Mouse (Mus musculus): ENCODE data around the gene Ptprk.

Ptprk gene

DNA sequence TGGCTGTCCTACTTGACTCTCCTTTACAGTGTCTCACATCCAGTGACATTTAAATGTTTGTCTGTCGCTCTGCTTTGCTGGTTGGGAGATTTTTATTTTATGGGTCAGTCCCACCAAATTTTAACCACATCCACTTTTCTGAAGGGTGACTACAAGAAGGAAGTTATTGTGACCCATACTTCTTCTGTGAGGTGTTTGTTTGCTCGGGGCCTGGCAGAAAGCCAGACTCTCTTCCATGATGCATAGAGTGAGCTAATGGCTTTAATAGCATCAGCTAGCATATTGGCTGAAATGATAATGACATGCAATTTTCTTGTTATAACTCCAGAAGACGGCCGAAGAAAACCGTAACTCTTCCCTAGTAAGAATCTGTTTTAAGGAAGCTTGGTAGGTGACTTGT, 119.0 kb downstream of the Ptprk start:
- DNase-seq, result no peak

DNA sequence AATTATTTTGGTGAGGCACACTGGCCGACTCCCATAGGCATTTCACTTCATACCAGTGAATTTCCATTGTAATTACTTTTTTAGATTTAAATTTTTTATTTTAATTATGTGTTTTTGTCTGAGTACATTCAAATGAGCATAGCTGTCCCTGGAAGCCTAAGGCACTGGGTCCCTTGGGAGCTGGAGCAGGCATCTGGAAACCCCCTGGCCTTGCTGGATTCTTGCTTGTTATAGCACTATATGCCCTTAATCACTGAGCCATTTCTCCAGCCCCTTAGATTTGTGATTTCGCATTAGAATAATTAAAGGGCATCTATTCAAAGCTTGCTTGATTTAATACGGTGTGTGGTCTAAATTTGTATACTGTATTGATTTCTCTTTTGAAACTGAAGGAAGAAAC, 126.0 kb downstream of the Ptprk start:
- DNase-seq, result no peak

DNA sequence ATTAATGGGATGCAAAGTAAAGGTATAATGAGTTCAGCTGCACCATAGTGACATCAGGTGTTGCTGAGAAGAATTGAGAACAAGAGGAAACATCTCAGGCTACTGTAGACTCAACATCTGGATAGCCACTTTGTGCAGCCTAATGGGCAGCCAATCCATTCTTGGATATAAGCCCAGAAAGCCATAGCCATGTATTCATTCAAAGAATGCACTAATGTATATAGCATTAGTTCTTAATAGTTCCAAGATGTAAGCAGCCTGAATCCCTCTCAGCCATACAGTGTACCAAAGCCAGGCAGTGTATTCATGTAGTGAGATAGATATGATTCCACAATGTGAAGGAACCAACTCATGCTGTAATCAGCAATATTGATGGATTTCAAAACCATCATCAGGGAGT, 134.8 kb downstream of the Ptprk start:
- DNase-seq, result no peak

DNA sequence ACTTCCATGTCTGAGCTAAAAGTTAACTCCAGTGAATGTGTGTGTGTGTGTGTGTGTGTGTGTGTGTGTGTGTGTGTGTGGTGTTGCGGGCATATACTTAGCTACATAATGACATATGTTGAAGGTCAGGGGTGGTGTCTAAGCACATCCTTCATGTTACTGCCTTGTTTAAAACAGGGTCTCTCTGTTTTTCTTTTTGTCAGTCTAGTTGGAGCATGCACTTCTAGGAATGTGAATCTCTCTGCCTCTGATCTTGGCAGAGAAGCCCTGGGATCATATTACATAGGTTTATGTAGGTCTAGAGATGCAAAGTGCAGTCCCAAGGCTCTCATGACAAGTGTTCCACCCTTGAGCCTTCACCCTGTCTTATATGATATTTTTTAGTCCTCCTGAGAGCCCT, 137.5 kb downstream of the Ptprk start:
- DNase-seq, result no peak

GRCm38 (mm10) chr10:28215153-28215552, 140.5 kb downstream of the Ptprk start:
- no peak for DNase-seq

DNA sequence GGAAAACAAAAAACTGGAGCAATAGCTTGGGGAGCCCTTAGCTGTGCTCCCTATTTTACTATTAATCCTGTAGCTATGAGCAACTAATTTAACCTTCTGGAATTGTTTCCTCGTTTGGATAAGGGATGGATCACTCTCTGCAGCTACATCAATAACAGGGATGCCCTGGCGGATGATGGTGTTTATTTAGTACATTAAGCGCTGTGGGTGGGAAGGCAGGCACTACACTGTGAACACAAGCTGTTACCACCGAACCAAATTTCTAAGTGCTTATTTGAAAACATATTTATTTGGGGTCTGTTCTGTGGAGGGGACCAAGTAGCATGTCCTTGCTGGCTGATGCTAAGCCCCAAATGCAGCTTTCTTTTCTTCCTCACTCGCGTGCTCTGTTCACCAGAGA, 149.0 kb downstream of the Ptprk start:
- no peak for DNase-seq

GRCm38 (mm10) chr10:28224376-28224775, 149.8 kb downstream of the Ptprk start:
- no peak for DNase-seq

GRCm38 (mm10) chr10:28225536-28226075, 151.0 kb downstream of the Ptprk start:
- DNase-seq, result no peak

DNA sequence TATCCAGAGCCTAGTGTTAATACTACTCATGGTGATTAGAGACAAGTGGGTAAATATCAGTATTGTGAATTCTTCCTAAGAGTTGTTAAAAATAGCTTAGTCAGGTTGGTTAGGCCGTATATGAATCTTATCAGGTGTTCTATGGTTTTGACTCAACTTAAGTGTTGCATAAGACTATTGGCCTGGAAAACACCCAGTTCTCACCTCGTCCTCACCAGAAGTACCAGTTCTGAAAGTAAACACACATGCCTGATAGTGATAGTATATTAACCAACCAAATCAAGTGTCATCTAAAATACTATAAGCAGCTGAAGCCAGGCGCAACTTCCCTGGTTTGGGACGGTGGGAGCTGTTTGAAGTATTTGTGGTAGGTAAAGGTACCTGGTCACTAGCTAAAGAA, 153.1 kb downstream of the Ptprk start:
- no peak for DNase-seq

- no peak for DNase-seq
Measured at GRCm38 (mm10) chr10:28228208-28228607, 153.6 kb downstream of the Ptprk start.

DNA sequence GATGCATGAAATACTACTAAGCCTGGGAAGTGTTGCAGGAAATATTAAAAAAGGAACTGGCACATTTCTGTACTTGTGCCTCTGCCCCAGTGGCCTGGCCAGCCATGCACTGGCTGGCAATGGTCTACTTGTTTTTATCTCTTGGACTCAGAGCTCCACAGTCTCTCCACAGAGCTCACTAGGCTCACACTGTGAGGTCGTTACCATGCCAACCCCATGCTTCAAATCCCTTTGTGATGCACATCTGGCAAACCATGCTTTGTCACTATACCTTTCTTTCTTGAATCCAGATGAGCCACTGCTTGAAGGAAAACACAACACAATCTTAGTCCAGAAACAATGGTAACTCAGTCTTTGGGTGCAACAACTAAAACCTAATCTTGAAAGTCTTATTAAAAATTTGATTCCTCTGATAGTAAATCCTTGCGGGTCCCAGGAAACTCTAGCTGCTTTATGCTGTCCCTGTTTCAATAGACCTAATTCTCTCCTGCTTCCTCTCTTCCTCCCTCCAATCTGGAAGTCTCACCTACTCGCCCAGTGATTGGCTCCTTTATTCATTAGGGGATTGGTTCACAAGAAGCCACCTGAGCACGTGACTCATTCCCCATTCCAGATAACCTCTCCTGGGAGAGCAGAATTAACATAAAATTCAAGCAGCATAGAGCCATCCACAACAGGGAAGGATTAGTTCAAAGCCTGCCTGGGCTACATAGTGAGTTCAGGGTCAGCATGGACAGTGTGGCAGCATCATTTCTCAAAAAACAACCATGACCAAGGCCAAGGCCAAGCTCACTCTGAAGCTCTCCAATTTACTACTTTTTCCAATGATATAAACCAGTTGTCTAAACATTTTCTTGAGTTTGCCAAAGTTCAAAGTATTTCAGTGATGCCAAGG, 157.9 kb downstream of the Ptprk start:
- DNase-seq, result no peak

GRCm38 (mm10) chr10:28249047-28249446, 174.4 kb downstream of the Ptprk start:
- DNase-seq, result no peak

DNA sequence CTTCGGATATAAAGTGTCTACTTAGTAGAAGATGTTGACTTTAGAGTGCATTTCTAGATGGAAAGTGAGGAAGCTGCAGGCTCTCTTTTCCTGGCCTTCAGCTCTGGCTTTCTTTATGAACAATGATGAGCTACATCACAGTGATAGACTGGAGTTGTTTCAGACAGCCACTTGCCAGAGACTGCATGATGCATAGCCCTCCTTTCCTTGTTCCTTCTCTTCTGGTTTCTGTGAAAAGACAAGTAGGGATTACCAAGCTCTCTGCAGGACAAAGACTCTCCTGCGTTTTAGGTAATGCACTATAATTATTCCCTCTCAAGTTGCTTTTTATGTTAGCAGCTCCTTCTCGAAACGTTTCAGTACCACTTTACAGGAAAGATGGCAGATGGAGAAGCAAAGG, 176.8 kb downstream of the Ptprk start:
- DNase-seq, result no peak

DNA sequence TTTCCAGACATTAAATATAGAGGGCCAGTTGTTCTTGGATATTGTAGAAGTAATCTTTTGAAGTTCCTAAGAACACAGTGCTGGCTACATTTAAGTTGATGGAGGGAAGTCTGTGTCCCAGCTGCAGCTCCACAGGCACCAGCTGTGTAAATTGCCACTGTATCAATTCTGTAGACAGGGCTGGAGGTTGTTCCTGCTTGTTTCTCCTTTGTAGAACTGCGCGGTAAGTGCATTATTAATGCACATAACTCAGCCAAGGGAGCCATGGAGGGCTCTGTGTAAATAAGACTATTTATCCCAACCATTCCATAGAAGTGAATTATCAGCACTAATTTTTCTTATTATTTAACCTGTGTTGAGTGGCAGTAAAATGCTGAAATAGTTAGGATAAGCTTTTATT, 186.0 kb downstream of the Ptprk start:
- DNase-seq, result no peak

DNA sequence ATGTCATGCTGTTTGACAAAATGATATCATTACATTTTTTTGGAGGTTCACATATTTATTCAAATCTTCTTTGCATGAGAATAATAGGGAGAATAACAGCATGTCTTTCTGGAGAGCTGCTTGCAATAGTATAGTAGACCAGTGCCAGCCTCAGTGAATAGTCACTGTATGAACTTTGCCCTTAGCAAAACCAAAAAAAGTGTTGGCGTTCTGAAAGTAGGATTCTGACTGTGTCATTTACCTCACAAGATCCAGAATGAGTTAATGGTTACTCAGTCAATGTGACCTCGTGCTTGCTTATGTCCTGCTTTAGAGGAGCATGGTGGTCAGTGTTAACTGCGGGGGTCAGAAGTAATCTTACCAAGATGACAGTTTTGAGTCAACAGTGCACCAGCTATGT, 187.5 kb downstream of the Ptprk start:
- DNase-seq, result no peak

- no peak for DNase-seq
Measured at GRCm38 (mm10) chr10:28263546-28263945, 188.9 kb downstream of the Ptprk start.

DNA sequence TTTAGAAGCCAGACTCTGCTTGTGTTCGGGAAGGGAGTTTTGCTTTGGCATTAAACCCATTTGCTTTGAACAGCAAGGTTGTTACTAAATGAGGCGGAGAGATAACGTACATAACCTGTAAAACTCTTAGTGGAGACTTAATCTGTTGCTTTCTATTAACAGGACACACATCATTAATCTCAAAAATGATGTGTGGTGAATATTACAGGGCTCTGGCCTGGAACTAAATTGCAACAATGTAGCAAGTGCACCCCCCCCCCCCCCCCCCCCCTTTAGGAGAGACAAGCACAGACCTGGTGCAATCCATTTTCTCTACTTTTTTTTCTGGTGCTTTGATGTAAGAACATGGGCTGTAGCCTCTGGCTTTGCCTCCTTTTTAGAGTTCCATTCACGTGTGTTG, 195.7 kb downstream of the Ptprk start:
- no peak for DNase-seq

GRCm38 (mm10) chr10:28271729-28272606, 197.3 kb downstream of the Ptprk start:
- DNase-seq, result no peak

- no peak for DNase-seq
Measured at GRCm38 (mm10) chr10:28278757-28279156, 204.1 kb downstream of the Ptprk start.

DNA sequence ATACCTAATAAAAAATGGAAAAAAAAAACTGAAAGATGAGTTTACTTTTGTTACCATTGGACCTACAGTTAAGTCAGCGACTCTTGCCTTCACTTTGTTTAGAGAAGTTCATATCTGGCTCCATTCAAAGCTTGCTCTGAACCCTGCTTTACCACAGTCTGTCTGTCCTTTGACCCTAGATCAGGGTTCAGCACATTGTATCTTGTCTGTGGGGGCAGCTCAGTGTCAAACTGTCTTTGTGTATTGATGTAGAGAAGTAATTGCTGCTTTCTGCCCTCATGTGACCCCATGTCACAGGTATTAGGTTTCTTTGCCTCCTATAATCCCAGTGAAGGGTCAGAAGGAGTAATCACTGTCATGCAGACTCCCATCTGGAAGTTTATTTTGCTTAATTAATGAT, 222.9 kb downstream of the Ptprk start:
- no peak for DNase-seq

GRCm38 (mm10) chr10:28299207-28299606, 224.6 kb downstream of the Ptprk start:
- DNase-seq, result no peak

DNA sequence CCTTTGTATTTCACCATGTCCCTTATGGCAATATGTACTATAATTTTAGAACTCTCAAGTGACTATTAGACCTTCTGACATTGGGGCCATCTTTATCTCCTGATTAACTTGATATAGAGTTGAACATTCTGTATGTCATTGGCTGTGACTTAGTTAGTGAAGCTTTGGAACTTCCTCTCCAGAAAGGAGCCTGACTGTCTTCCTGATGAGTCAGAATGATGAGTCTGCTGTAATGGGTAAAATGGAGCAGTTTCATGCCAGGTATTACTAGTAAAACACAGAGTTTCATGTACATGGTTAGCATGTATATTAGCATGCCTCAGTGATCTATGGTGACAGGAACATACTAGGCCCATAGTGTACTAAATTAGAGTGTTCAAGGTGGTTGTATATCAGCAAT, 229.2 kb downstream of the Ptprk start:
- DNase-seq, result no peak

DNA sequence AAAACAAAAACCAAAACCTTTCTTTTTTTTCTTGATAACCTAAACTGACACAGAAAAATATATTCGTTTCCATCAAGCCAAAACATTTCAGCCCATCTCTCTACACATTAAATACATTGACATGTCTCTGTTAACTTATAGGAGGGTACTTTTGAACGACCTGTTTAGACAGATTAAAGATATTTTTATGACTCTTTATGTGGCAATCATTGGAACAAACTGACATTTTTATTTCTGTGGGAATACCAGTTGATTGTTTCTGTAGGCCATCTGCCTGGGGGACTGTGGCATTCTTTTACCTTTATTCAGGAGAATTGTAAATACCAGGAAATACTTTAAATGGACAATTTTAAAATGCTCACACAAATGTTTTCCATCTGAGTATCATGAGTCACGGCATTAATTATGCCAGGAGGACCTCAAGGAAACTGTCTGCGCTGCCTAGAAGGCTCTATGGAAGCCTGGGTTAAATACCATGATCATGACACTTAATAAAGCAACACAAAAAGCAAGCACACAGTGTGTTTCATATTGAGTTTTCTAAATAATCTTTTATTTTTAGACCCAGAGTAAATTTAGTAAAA, 229.8 kb downstream of the Ptprk start:
- DNase-seq, result no peak

Measured in kidney, adult 18-20 months (tissue).